Mouse (Mus musculus) kidney, postnatal 0 days (tissue): ENCODE data around the gene Cfap74. TPM values are rescaled to one million over a fixed set of nuclear protein-coding genes. Genes with fewer than 3 reads are reported as not detected.

Experiments
- ATAC-seq: fragments of 200-750 bp; cut with Nextera tagmentation; replicated peaks from 2 replicates; pipeline ENCODE4 v1.8.0; 2017; ENCODE audit warnings: low read depth, moderate number of reproducible peaks, moderate TSS enrichment, moderate library complexity; ENCODE audit not compliant: low FRiP score
- DNase-seq: peaks from one replicate; pipeline ENCODE4 v3.0.0-alpha.2; 2016; ENCODE audit warnings: low spot score
- H3K27ac ChIP-seq: fragments of 300-500 bp; sonication (generic); 2 replicates; pipeline ENCODE4 v1.5.1; 2014; ENCODE audit warnings: mild to moderate bottlenecking
- H3K27me3 ChIP-seq: fragments of 300-500 bp; sonication (generic); 2 replicates; pipeline ENCODE4 v1.6.1; 2014; ENCODE audit warnings: low read length, mixed read lengths; ENCODE audit not compliant: insufficient read depth
- H3K36me3 ChIP-seq: fragments of 300-500 bp; sonication (generic); 2 replicates; pipeline ENCODE4 v1.6.1; 2014; ENCODE audit warnings: low read length, mixed read lengths; ENCODE audit not compliant: insufficient read depth
- H3K4me1 ChIP-seq: fragments of 300-500 bp; sonication (generic); replicated peaks from 2 replicates; pipeline ENCODE4 v1.6.1; 2014; ENCODE audit warnings: antibody characterized with exemption, low read length, mixed read lengths; ENCODE audit not compliant: insufficient read depth
- H3K4me2 ChIP-seq: fragments of 300-500 bp; sonication (generic); 2 replicates; pipeline ENCODE4 v1.6.1; 2014; ENCODE audit warnings: mild to moderate bottlenecking, low read length, moderate library complexity, mixed read lengths
- H3K4me3 ChIP-seq: fragments of 300-500 bp; sonication (generic); replicated peaks from 2 replicates; pipeline ENCODE4 v1.5.1; 2014; ENCODE audit warnings: low read depth, low read length
- H3K9ac ChIP-seq: fragments of 300-500 bp; sonication (generic); 2 replicates; pipeline ENCODE4 v1.6.1; 2014; ENCODE audit warnings: low read depth, low read length
- H3K9me3 ChIP-seq: fragments of 300-500 bp; sonication (generic); replicated peaks from 2 replicates; pipeline ENCODE4 v1.6.1; 2016; ENCODE audit warnings: low read length, inconsistent platforms, mixed read lengths
- CTCF ChIP-seq: IDR thresholded peaks from 2 replicates; pipeline ENCODE4 v1.5.1; 2016; ENCODE audit warnings: antibody characterized with exemption, low read depth, mild to moderate bottlenecking, moderate library complexity
- WGBS: fragments of 180-500 bp; shearing (Covaris S2); extraction: QIAGEN DNeasy Blood & Tissue Kit; methylation state at CpG from one replicate; pipeline ENCODE4 v1.1.7; 2014; 5-methylcytosine and 5-hydroxymethylcytosine counted together
- polyA plus RNA-seq: library from polyadenylated mRNA; unstranded; fragments of >200 nt; fragmentation: Nextera tagmentation; extraction: Ambion mirVana; gene quantifications from 2 replicates; pipeline ENCODE4 v1.2.1, GENCODE M21; 2015

Gene Cfap74
- polyA plus RNA-seq, 1 experiment from 2014 or later, result 0.62 TPM

DNA sequence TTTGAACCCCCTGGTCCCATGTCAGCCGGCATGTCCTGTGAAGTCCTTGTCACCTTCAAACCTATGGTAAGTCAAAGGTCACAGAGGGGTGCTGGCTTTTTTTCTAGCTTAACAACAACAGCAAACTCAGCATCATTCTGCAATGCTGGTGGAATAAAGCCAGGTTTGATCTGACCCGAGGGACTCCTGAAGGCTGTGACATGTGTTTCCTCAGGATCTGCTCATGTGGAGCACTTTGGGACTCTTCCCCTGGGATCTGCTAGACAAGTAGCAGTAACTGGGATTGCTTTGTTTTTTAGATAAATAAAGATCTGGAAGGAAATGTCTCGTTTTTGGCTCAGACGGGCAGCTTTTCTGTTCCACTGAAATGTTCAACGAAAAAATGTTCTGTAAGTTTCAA, 25.0 kb downstream of the Cfap74 start:
- Histone ChIP-seq H3K4me1 (no peaks in the 10 kb centered on the region), H3K9me3 (no peaks in the 10 kb centered on the region), H3K27me3 (no peaks in the 10 kb centered on the region), H3K9ac (no peak overlapping the region), H3K27ac (no peak overlapping the region), H3K4me3 (no peak overlapping the region), H3K36me3 (no peaks in the 10 kb centered on the region), H3K4me2 (no peak overlapping the region)
- DNase-seq (no peak), ATAC-seq (no peak)
- TF ChIP-seq CTCF, result no peak
- WGBS, result 55% methylated on average over 5 of the region's 5 CpGs

DNA sequence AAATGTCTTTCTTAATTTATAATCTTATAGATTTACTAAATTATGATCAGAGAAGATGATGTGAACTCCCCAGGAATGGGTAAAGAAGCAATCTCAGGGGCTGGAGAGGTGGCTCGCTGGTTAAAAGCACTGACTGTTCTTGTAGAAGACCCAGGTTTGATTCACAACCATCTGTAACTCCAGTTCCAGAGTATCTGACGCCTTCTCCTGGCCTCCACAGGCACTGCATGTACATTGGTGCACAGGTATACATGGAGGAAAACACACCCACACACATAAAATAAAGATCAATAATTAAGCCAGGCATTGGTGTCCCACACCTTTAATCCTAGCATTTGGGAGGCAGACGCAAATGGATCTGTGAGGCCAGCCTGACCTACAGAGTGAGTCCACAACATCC, 33.8 kb downstream of the Cfap74 start:
- ATAC-seq, result no peak
- Histone ChIP-seq H3K27ac (no peak overlapping the region), H3K27me3 (no peaks in the 10 kb centered on the region), H3K4me1 (no peaks in the 10 kb centered on the region), H3K4me2 (no peak overlapping the region), H3K4me3 (no peak overlapping the region), H3K9me3 (no peaks in the 10 kb centered on the region), H3K9ac (no peak overlapping the region), H3K36me3 (no peaks in the 10 kb centered on the region)
- no peak for TF ChIP-seq CTCF
- DNase-seq, result no peak
- 69% methylated on average over 3 of the region's 3 CpGs for WGBS

DNA sequence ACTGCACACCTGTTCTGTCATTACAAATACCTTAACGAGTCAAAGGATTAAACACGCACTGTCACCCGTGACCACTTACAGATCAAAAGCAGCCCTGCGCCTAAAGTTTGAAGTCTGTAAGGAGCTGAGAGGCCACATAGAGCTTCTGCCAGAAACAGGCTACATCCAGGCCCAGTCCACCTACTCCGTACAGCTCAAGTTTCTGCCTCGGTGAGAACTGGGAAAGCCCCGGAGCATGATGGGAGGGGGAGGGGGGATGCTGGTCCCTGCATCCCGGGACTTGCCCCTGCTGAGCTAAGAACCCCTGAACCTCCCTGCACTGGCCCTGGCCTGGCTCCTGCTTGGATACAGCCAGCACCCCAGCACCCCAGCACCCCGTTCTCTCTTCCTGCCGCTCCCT, 42.6 kb downstream of the Cfap74 start:
- no peak for ATAC-seq

DNA sequence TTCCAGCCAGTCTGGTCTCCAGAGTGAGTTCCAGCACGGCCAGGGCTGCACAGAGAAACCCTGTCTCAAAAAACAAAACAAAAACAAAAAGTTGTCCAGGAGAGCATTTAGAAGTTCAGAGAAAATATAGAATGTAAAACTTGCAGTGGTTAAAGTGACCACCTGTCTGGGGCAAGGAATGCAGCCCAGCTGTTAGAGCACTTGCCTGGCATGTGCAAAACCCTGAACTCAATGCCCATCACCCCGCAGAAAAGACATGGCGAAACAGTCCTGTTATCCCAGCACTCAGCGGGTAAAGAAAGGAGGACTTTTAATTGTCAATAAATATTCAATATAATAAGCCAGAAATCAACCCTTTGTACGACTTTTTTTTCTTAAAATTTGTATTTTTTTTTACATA, 49.6 kb downstream of the Cfap74 start:
- Histone ChIP-seq H3K27me3 (no peaks in the 10 kb centered on the region), H3K4me3 (no peak overlapping the region), H3K9ac (no peak overlapping the region), H3K9me3 (no peaks in the 10 kb centered on the region), H3K27ac (no peak overlapping the region), H3K4me1 (no peaks in the 10 kb centered on the region), H3K36me3 (no peaks in the 10 kb centered on the region), H3K4me2 (no peak overlapping the region)
- DNase-seq (no peak), ATAC-seq (no peak)
- TF ChIP-seq CTCF, result no peak
- 79% methylated on average over 5 of the region's 5 CpGs for WGBS

More for the DNA sequence above, 42.6 kb downstream of the Cfap74 start:
- H3K4me1 ChIP-seq, result no peaks in the 10 kb centered on the region
- no peak overlapping the region for H3K4me3 ChIP-seq
- no peaks in the 10 kb centered on the region for H3K9me3 ChIP-seq
- H3K27me3 ChIP-seq, result no peaks in the 10 kb centered on the region
- H3K4me2 ChIP-seq, result no peak overlapping the region
- no peak overlapping the region for H3K9ac ChIP-seq
- H3K27ac ChIP-seq, result no peak overlapping the region
- DNase-seq, result no peak
- 33% methylated on average over 10 of the region's 10 CpGs for WGBS
- H3K36me3 ChIP-seq, result no peaks in the 10 kb centered on the region
- TF ChIP-seq CTCF, result no peak

DNA sequence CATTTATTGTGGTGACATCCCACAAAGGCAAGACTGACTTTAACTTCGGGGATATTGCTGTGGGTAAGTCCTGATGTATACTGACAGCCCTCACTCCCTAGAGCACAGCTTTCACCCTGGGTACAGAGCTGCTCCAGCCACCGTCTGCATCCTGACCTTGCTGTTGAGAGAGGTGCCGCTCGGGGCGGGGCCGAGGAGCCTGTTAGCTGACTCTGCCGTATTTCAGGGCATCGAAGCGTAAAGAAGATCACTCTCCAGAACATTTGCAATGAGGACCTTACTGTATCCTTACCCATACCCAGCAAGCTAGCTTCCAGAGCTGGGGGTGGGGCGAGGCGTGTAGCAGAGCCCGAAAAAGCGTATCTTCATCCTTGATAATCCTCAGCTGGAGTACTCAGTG, 54.1 kb downstream of the Cfap74 start:
- WGBS, result 58% methylated on average over 13 of the region's 13 CpGs
- H3K4me3 ChIP-seq, result no peak overlapping the region
- no peak for DNase-seq

DNA sequence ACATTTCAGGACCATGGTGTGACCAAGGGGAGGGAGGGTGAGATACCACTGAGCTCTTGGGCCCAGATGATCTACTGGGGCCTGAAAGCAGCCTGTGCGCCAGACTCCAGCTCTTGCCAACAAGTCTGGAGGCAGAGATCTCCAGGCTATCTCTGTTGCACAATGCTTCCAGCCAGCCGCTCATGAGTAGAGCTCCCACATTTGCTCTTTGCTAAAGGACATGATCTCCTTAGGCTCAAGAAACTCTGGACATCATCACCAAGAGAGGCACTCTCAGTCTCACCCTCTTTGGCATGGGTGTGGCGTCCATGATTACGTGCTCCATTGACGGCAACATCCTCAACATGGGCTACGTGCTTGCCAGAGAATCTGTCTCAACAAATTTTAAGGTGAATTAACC, 54.6 kb downstream of the Cfap74 start:
- ATAC-seq, result no peak

More for the DNA sequence above, 54.1 kb downstream of the Cfap74 start:
- no peak for TF ChIP-seq CTCF
- H3K9me3 ChIP-seq, result no peaks in the 10 kb centered on the region
- no peak overlapping the region for H3K4me2 ChIP-seq
- ATAC-seq, result no peak
- no peaks in the 10 kb centered on the region for H3K4me1 ChIP-seq
- H3K27ac ChIP-seq, result no peak overlapping the region
- no peaks in the 10 kb centered on the region for H3K36me3 ChIP-seq
- no peak overlapping the region for H3K9ac ChIP-seq
- H3K27me3 ChIP-seq, result no peaks in the 10 kb centered on the region

DNA sequence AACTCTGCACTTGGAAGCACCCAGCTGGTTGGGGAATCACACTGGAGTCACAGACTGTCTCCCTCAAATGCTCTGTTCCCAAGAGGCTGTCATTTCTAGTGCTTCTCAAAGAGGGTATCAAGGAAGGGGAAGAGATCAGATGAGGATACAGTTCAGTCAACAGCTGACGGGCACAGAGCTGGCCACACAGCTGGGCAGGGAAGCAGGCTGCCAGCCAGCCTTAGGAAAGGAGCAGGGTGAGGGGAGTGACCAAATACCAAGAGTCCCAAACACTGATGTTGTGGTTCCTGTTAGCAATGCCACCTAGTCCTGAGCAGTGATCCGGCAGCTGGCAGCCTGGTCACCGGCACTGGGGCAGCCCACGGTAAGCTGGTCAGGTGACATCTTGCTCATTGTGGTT, 55.1 kb downstream of the Cfap74 start:
- no peak for TF ChIP-seq CTCF
- Histone ChIP-seq H3K27ac (no peak overlapping the region), H3K9me3 (no peaks in the 10 kb centered on the region), H3K4me1 (0 out of 2 replicates have a peak, but pooled peaks cover under 1% of the 10 kb centered on the region), H3K9ac (no peak overlapping the region), H3K36me3 (no peaks in the 10 kb centered on the region), H3K4me2 (no peak overlapping the region), H3K27me3 (no peaks in the 10 kb centered on the region), H3K4me3 (no peak overlapping the region)
- 76% methylated on average over 4 of the region's 4 CpGs for WGBS
- ATAC-seq, result no peak
- no peak for DNase-seq

More for the DNA sequence above, 54.6 kb downstream of the Cfap74 start:
- H3K4me2 ChIP-seq, result no peak overlapping the region
- no peak overlapping the region for H3K9ac ChIP-seq
- no peak overlapping the region for H3K4me3 ChIP-seq
- no peaks in the 10 kb centered on the region for H3K4me1 ChIP-seq
- no peaks in the 10 kb centered on the region for H3K36me3 ChIP-seq
- H3K9me3 ChIP-seq, result no peaks in the 10 kb centered on the region
- H3K27ac ChIP-seq, result no peak overlapping the region
- no peak for TF ChIP-seq CTCF
- H3K27me3 ChIP-seq, result no peaks in the 10 kb centered on the region
- WGBS, result 81% methylated on average over 6 of the region's 6 CpGs
- no peak for DNase-seq
